Mouse (Mus musculus) yolk sac, embryonic 10.5 days (tissue): ENCODE results near the gene Rft1.

Source experiments
- DNase-seq: peaks from one replicate; pipeline ENCODE4 v3.0.0-alpha.2; 2017; ENCODE audit warnings: low spot score

The Rft1 gene

GRCm38 (mm10) chr14:30653943-30654659 is at the start of gene Rft1:
Gene Rft1, plus strand, starts transcription at chr14:30654360.
- peak; percentile 97 for DNase-seq

DNA sequence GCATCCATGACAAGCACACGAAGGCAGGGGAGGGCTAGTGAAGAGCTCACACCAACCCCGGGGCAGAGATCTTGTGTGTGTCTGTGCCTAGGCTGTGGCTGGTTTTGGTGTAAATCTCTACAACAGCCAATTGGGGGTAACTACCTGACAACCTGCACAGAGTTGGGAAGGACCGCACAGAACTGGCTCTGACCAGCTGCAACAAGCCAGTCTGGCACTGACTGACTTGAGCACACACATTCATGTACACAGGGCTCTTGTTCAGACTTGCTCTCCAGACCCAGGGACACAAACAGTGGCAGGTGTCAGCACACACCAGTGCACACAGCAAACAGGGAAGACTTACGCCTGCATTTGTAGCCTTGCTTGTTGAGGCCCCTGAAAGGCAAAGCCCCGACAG is 47.3 kb upstream of the Rft1 start:
- DNase-seq, result no peak

- no peak for DNase-seq
Measured at GRCm38 (mm10) chr14:30607696-30608095, 46.5 kb upstream of the Rft1 start.

DNA sequence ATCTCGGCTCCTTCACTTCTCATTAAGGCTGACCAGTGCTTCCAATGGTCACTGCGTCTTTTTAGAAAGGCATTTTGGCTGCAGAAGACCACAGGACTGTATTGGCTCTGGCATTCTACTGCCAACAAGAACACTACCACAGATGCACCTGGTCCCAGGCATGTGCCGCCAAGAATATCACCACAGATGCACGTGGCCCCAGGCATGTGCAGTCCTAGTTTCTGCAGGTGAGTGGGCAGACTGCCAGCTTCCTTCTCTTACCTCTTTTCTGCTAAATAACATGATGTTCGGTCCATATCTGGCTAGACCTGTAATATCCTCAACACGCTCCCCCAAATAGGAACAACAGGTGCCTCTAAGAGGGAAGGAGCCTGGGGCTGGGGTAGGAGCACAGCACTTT is 46.0 kb upstream of the Rft1 start:
- no peak for DNase-seq

GRCm38 (mm10) chr14:30609499-30609898 is 44.7 kb upstream of the Rft1 start:
- no peak for DNase-seq

DNA sequence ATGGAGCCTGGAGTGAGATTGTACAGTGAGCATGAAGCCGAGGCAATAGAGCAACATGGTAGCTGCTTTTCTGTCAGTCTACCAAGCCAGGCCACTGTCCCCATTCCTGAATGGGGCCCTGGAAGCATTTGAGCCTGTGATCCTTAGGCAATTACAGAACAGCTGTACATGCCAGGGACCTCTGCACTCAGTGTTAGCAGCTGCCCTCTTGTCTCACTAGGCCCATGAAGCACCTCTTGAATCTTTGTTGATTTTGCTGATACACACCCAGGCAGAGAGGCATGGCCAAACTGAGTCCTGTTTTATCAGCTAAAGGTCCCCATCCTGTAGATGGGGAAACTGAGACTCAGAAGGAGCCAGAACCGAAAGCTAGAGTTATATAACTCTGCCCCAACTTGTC is 43.9 kb upstream of the Rft1 start:
- DNase-seq, result no peak

GRCm38 (mm10) chr14:30610940-30611339 is 43.2 kb upstream of the Rft1 start:
- DNase-seq, result no peak

DNA sequence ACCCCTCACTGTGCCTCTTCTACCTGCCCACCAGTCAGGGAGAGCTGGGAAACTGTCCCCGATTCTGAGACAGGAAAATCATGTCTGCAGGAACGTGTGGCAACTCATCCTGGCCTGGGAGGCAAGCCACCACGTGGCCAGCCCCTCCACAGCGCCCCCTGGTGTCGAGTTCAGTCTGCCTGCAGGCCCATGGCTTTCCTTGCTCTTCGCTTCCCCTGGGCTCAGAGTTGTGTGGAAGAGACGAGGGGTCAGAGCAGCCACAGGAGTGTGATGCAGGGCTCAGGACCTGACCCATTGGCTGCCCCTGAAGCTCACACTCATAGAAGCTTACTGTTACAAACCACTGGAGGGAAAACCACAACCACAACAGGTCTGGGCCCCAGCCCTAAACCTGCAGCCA is 41.6 kb upstream of the Rft1 start:
- DNase-seq, result peak; percentile 52

GRCm38 (mm10) chr14:30612962-30613715 is 41.0 kb upstream of the Rft1 start:
- DNase-seq, result no peak

GRCm38 (mm10) chr14:30616751-30617150 is 37.4 kb upstream of the Rft1 start:
- no peak for DNase-seq

- no peak for DNase-seq
Measured at GRCm38 (mm10) chr14:30618746-30619275, 35.3 kb upstream of the Rft1 start.

DNA sequence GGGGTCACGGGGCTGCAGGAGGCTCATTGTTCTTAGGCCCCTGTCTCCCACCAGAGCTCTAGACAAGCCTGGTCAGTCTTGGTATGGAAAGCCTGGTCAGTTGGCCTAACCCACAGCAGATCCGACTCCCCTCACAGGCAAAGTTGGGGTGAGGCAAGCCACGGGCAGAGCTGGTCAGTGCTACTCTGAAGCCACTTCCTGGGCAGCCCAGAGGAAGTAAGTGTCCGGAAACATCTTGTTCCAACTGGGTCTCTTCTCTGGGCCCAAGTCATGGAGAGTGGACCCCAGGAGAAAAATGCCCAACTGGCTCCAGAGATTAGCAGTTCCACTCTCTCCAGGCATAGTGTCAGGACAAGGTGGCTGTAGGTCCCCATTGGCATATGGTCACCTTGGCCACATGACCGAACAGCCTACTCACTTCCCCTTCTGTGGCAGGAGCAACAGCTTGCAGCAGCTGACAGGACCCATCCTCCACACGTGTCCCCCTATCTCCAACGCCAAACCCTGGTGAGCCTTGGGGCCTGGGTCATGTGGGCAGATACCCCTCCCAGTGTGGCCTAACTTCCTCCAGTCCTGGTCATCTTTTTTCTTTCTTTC is 34.1 kb upstream of the Rft1 start:
- DNase-seq, result no peak

DNA sequence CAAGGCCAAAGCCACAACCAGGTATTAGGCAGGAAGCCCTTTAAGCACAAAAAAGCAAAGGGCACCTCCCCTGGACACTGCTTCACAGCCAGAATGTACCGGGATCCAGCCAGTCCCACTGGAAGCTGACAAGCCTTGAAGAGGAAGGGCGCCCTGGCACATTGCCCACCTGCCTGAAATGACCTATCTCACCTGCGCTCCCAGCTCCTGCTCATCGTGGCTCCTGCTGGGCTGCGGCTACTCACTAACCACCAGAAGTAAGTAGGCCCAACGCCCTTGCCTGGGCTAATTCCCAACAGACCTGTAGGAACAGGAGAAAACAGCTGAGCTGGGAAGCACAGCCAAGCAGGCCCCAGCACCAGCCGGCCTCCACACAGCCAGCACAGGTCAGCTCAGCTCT is 32.0 kb upstream of the Rft1 start:
- no peak for DNase-seq

GRCm38 (mm10) chr14:30622556-30622955 is 31.6 kb upstream of the Rft1 start:
- DNase-seq, result no peak

- no peak for DNase-seq
Measured at GRCm38 (mm10) chr14:30624277-30624721, 29.9 kb upstream of the Rft1 start.

DNA sequence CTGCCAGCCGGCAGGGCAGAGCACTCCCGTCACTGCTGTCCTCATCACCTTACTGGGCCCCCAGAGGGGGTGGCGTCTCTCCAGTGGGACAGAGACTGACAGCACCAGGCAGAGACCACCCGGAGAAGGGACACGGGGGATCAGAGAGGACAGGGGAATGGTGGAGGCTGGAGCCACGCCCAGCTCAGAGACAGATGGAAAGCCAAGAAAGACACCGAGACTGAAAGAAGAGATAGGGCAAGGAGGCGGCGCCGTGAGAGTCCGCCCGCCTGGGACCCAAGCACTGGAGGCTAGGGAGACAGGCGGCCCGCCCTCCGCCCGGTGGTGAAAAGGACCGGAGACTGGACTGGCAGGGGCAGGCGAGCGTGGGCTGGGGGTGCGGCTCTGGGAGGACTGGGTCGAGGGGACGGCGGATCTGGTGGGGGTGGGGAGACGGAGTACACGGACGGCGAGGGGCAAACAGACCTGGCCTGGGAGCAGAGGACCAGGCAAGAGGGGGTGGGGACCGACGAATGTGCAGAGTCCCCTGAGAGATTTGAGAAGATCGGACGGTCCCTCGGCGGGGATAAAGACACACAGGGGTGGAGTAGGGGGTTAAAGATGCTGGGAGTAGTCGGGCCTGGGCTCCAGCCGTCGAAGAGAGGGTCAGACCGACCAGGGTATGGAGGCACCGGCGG is 28.9 kb upstream of the Rft1 start:
- peak; percentile 51 for DNase-seq

DNA sequence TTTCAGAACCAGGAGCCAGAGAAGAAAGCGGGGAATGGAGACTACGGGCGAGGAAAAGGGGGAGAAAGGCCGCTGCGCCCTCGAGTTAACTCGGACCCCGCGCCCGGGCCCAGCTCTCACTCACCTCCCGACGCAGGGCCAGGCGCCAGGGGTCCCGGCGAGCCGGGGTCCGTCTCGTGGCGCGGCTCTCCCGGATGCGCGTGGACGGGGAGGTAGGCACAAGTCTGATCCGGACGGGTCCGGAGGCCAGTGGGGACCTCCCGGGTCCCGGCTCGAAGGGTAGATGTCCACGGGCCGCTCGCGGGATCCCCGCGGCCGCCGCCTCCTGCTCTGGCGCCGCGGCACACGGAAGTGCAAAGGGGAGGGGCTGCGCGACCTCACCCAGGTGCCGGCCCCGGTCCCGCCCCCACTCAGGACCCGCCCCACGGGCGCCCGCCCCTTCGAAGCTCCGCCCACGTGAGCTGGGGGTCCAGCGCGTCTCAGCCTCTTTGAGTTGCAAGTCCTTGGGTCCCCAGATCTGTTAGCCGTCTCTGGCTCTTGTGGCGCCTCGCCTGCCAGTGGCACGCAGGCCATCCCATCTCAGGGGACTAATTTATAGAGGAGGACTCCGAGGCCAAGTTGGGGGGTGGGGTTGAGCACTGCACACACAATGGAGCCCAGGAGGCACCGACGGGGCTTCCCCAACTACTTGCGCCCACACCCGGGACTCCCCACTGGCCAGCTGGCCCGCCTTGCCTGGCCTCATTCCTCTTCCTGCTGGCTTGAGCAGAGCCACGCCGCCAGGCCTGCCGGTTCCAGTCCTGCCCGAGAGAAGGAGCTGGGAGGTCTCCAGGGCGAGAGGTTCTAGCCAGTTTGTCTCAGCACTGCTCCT is 28.1 kb upstream of the Rft1 start, which contains the start of gene Prkcd:
Gene Prkcd, minus strand, starts transcription at position 355 of the 871 bp plus-strand sequence.
- DNase-seq, result peak; percentile 90

- DNase-seq, result no peak
Measured at GRCm38 (mm10) chr14:30626756-30627742, 27.1 kb upstream of the Rft1 start.

DNA sequence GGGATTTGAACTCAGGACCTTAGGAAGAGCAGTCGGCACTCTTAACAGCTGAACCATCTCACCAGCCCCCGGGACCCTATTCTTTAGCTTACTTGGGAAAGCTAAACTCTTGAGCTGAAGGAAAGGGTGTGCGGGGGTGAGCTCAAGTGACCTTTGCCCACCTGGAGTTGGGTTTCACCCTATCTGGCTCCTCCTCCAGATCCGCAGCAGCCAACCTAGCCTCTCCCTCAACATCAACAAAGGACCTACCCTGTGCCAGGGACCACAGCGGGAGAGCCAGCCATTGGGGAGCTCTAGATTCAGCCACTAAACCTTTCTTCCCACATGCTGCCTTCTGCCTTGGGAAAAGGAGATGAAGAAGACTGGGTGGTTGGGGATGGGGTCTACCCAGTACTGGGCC is 25.9 kb upstream of the Rft1 start:
- DNase-seq, result peak; percentile 35

GRCm38 (mm10) chr14:30629839-30630238 is 24.3 kb upstream of the Rft1 start:
- no peak for DNase-seq
